Mouse (Mus musculus) liver, embryonic 15.5 days (tissue): ENCODE results near the gene Chd6. TPM values are rescaled to one million over a fixed set of nuclear protein-coding genes. Genes with fewer than 3 reads are reported as not detected.

Source experiments
- ATAC-seq: fragments of 200-750 bp; cut with Nextera tagmentation; 2 replicates; pipeline ENCODE4 v1.8.0; 2017; ENCODE audit warnings: moderate number of reproducible peaks, mild to moderate bottlenecking, moderate library complexity; ENCODE audit not compliant: insufficient read depth
- H3K27ac ChIP-seq: fragments of 300-500 bp; sonication (generic); replicated peaks from 2 replicates; pipeline ENCODE4 v1.5.1; 2015; ENCODE audit warnings: mild to moderate bottlenecking, inconsistent platforms
- H3K27me3 ChIP-seq: fragments of 300-500 bp; sonication (generic); 2 replicates; pipeline ENCODE4 v1.6.1; 2015; ENCODE audit warnings: mild to moderate bottlenecking, inconsistent platforms
- H3K36me3 ChIP-seq: fragments of 300-500 bp; sonication (generic); replicated peaks from 2 replicates; pipeline ENCODE4 v1.6.1; 2015; ENCODE audit warnings: moderate library complexity, mild to moderate bottlenecking, inconsistent platforms
- H3K4me1 ChIP-seq: fragments of 300-500 bp; sonication (generic); replicated peaks from 2 replicates; pipeline ENCODE4 v1.6.1; 2015; ENCODE audit warnings: inconsistent platforms
- H3K4me2 ChIP-seq: fragments of 300-500 bp; sonication (generic); 2 replicates; pipeline ENCODE4 v1.6.1; 2015; ENCODE audit warnings: moderate library complexity, mild to moderate bottlenecking, inconsistent platforms
- H3K4me3 ChIP-seq: fragments of 300-500 bp; sonication (generic); replicated peaks from 2 replicates; pipeline ENCODE4 v1.5.1; 2015; ENCODE audit warnings: mild to moderate bottlenecking, inconsistent platforms
- H3K9ac ChIP-seq: fragments of 300-500 bp; sonication (generic); 2 replicates; pipeline ENCODE4 v1.6.1; 2015; ENCODE audit warnings: moderate library complexity, mild to moderate bottlenecking, inconsistent platforms
- H3K9me3 ChIP-seq: fragments of 300-500 bp; sonication (generic); replicated peaks from 2 replicates; pipeline ENCODE4 v1.6.1; 2016; ENCODE audit warnings: inconsistent platforms
- WGBS: fragments of 180-500 bp; shearing (Covaris S2); methylation state at CpG from one replicate; pipeline ENCODE4 v1.1.7; 2015; ENCODE audit warnings: mixed read lengths; ENCODE audit not compliant: insufficient replicate concordance; 5-methylcytosine and 5-hydroxymethylcytosine counted together
- polyA plus RNA-seq: library from polyadenylated mRNA; unstranded; fragments of >200 nt; fragmentation: Nextera tagmentation; extraction: Ambion mirVana; gene quantifications from 2 replicates; pipeline ENCODE4 v1.2.1, GENCODE M21; 2015

The Chd6 gene
- polyA plus RNA-seq, 1 experiment from 2014 or later = 3.5 TPM

- Histone ChIP-seq H3K36me3 (peaks cover 22% of the 10 kb centered on the region; the same call in 1 of the 2 replicates), H3K27ac (no peak overlapping the region), H3K9me3 (no peaks in the 10 kb centered on the region), H3K4me3 (no peak overlapping the region), H3K4me2 (no peak overlapping the region), H3K4me1 (no peaks in the 10 kb centered on the region), H3K27me3 (no peaks in the 10 kb centered on the region), H3K9ac (no peak overlapping the region)
- WGBS = 79% methylated on average over 1 of the region's 1 CpGs
- ATAC-seq = no peak
Observed at GRCm38 (mm10) chr2:161024606-161025005, 84.3 kb downstream of the Chd6 start.

GRCm38 (mm10) chr2:161017913-161018312 lies 91.0 kb downstream of the Chd6 start:
- WGBS = 62% methylated on average over 4 of the region's 4 CpGs
- Histone ChIP-seq H3K27me3 (no peaks in the 10 kb centered on the region), H3K4me2 (no peak overlapping the region), H3K9me3 (no peaks in the 10 kb centered on the region), H3K4me3 (no peak overlapping the region), H3K36me3 (peaks cover 64% of the 10 kb centered on the region), H3K4me1 (no peaks in the 10 kb centered on the region), H3K27ac (no peak overlapping the region), H3K9ac (no peak overlapping the region)
- ATAC-seq = no peak

DNA sequence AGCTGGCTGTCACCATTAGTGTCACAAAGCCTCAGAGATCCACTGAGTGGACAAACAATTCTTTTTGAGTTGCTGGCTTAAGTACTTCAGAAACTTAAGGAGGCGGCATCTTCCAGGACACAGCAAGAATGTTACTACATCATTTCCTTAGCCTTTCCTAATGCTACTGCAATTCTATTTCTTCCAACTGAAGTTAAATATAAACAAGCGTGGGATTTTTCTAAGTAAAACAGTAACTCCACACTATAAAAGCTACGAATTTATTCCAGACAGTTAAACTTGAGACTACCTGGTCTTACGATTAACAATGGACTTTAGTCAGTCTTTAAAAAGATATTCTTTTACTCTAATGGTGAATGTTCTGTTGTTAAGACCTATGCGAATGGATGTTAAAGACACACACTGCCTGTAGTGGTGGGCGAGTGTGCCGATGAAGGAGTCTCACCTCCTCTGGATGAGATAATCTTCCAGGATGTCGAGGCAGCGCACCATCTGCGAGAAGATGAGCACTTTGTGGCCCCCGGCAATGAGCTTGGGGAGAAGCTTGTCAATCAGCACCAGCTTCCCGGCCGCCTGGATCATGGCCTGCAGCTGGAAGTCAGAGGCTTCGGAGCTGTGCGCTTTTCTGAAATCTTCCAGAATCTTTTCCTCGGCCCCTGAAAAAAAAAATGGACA lies 96.2 kb downstream of the Chd6 start:
- Histone ChIP-seq H3K4me2 (no peak overlapping the region), H3K4me1 (no peaks in the 10 kb centered on the region), H3K36me3 (peaks cover 45% of the 10 kb centered on the region), H3K4me3 (no peak overlapping the region), H3K27ac (no peak overlapping the region), H3K27me3 (no peaks in the 10 kb centered on the region), H3K9me3 (no peaks in the 10 kb centered on the region), H3K9ac (no peak overlapping the region)
- ATAC-seq = no peak
- WGBS = 85% methylated on average over 16 of the region's 16 CpGs

- Histone ChIP-seq H3K9me3 (no peaks in the 10 kb centered on the region), H3K36me3 (peaks cover 3% of the 10 kb centered on the region; the same call in 1 of the 2 replicates), H3K4me2 (no peak overlapping the region), H3K9ac (no peak overlapping the region), H3K27ac (no peak overlapping the region), H3K27me3 (no peaks in the 10 kb centered on the region), H3K4me3 (no peak overlapping the region), H3K4me1 (no peaks in the 10 kb centered on the region)
- 38% methylated on average over 3 of the region's 3 CpGs for WGBS
- peak; percentile 73 for ATAC-seq
Observed at GRCm38 (mm10) chr2:161004338-161004737, 104.5 kb downstream of the Chd6 start.

DNA sequence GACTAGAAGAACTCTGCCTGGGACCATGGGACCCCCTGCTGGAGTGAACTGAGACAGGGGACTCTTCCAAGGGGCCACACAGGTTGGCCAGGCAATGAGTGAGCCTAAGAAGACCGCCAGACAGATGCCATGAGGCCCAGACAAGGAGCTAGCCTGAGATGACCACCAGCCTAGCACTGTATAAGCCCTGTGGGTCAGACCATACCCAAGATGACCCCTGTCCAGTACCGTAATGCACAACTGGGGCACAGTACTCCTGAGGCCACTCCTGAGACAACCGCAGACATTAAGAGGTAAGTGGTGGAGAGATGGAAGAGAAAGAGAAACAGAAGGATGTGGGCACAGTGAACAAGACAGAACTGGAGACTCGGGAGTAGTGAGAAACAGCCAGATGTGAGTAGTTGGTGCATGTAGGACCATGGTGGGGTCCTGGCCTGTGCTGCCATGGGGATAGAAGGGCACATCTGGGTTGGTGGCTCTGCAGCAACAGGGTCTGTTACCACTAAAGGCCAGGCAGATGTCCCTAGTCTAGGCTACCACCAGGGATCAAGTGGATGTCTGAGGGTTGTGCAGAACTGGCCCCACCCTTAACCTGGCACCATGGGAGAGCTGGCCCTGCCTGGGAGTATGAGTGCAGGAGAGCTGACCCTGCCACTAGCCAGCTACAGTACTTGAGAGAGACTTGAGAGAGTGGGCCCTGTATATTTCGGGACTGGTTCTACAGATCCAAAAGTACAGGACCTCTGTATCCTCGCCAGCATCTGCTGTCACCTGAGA lies 111.7 kb downstream of the Chd6 start:
- Histone ChIP-seq H3K36me3 (0 out of 2 replicates have a peak, but pooled peaks cover 6% of the 10 kb centered on the region), H3K4me3 (no peak overlapping the region), H3K4me1 (no peaks in the 10 kb centered on the region), H3K9me3 (no peaks in the 10 kb centered on the region), H3K27me3 (no peaks in the 10 kb centered on the region), H3K4me2 (no peak overlapping the region), H3K9ac (no peak overlapping the region), H3K27ac (no peak overlapping the region)
- WGBS = 70% methylated on average over 6 of the region's 6 CpGs
- ATAC-seq = peak; percentile 47; the same call in 1 of the 2 replicates

GRCm38 (mm10) chr2:160994181-160994580 lies 114.7 kb downstream of the Chd6 start:
- 95% methylated on average over 1 of the region's 1 CpGs for WGBS
- no peak for ATAC-seq

DNA sequence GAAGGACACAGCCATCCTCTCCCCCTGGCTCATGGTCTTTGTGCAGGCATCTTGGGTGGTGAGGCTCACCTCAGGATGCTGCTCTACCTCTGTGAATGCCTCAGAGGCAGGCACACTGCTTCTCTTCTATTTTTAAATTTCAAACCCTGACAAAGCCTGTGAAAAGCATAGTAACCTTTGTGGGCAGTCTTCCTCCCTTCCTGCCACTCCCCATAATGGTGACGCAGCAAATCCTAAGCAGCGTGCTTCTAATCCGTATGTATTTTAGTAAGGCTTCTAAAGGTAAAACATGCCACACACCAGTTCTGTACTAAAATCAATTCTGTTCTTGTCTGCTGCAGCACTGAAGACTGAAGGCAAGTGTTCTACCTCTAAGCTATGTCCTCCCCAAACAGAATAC lies 116.4 kb downstream of the Chd6 start:
- ATAC-seq = no peak
- no peak overlapping the region for H3K4me3 ChIP-seq
- 41% methylated on average over 3 of the region's 3 CpGs for WGBS
- peaks cover 25% of the 10 kb centered on the region for H3K36me3 ChIP-seq
- H3K27me3 ChIP-seq = no peaks in the 10 kb centered on the region
- no peak overlapping the region for H3K4me2 ChIP-seq
- H3K27ac ChIP-seq = no peak overlapping the region
- H3K9me3 ChIP-seq = no peaks in the 10 kb centered on the region
- no peaks in the 10 kb centered on the region for H3K4me1 ChIP-seq
- H3K9ac ChIP-seq = no peak overlapping the region

More at GRCm38 (mm10) chr2:160994181-160994580, 114.7 kb downstream of the Chd6 start:
- Histone ChIP-seq H3K27me3 (no peaks in the 10 kb centered on the region), H3K4me2 (no peak overlapping the region), H3K9ac (no peak overlapping the region), H3K27ac (no peak overlapping the region), H3K36me3 (peaks cover 18% of the 10 kb centered on the region), H3K4me3 (no peak overlapping the region), H3K4me1 (no peaks in the 10 kb centered on the region), H3K9me3 (no peaks in the 10 kb centered on the region)

GRCm38 (mm10) chr2:160990339-160991070 lies 118.4 kb downstream of the Chd6 start:
- H3K9ac ChIP-seq = no peak overlapping the region
- no peaks in the 10 kb centered on the region for H3K4me1 ChIP-seq
- no peaks in the 10 kb centered on the region for H3K9me3 ChIP-seq
- ATAC-seq = no peak
- H3K4me3 ChIP-seq = no peak overlapping the region
- no peaks in the 10 kb centered on the region for H3K27me3 ChIP-seq
- no peak overlapping the region for H3K27ac ChIP-seq
- peaks cover 30% of the 10 kb centered on the region for H3K36me3 ChIP-seq
- no peak overlapping the region for H3K4me2 ChIP-seq
- 57% methylated on average over 6 of the region's 6 CpGs for WGBS

- Histone ChIP-seq H3K9ac (no peak overlapping the region), H3K36me3 (peaks cover 50% of the 10 kb centered on the region), H3K4me1 (no peaks in the 10 kb centered on the region), H3K4me2 (no peak overlapping the region), H3K27ac (no peak overlapping the region), H3K4me3 (no peak overlapping the region), H3K27me3 (no peaks in the 10 kb centered on the region), H3K9me3 (no peaks in the 10 kb centered on the region)
- ATAC-seq = no peak
Observed at GRCm38 (mm10) chr2:160987503-160987902, 121.4 kb downstream of the Chd6 start.

- no peak for ATAC-seq
- Histone ChIP-seq H3K4me2 (no peak overlapping the region), H3K36me3 (peaks cover 51% of the 10 kb centered on the region; the same call in 1 of the 2 replicates), H3K9ac (no peak overlapping the region), H3K27me3 (no peaks in the 10 kb centered on the region), H3K9me3 (no peaks in the 10 kb centered on the region), H3K4me1 (no peaks in the 10 kb centered on the region), H3K4me3 (no peak overlapping the region), H3K27ac (no peak overlapping the region)
- 68% methylated on average over 3 of the region's 3 CpGs for WGBS
Observed at GRCm38 (mm10) chr2:160982636-160983035, 126.2 kb downstream of the Chd6 start.

- Histone ChIP-seq H3K4me3 (no peak overlapping the region), H3K27me3 (no peaks in the 10 kb centered on the region), H3K4me1 (no peaks in the 10 kb centered on the region), H3K36me3 (peaks cover 48% of the 10 kb centered on the region; the same call in 1 of the 2 replicates), H3K27ac (no peak overlapping the region), H3K9me3 (no peaks in the 10 kb centered on the region), H3K9ac (no peak overlapping the region), H3K4me2 (no peak overlapping the region)
- ATAC-seq = no peak
- 85% methylated on average over 6 of the region's 6 CpGs for WGBS
Observed at GRCm38 (mm10) chr2:160981791-160982190, 127.1 kb downstream of the Chd6 start.
